Mouse (Mus musculus) inflammation-experienced regulatory T-cells, adult 6 months (primary cell): ENCODE measurements around the gene B9d2. TPM values are rescaled to one million over a fixed set of nuclear protein-coding genes. Genes with fewer than 3 reads are reported as not detected.

Experiments used
- ATAC-seq: one replicate; pipeline ENCODE4 v1.8.0; 2017
- polyA plus RNA-seq, 3 experiments: library from polyadenylated mRNA; unstranded; fragments of 100-300 nt; shearing (Covaris generic); gene quantifications; one replicate each; pipeline ENCODE4 v1.2.1; 2017

B9d2 gene
- polyA plus RNA-seq, 3 experiments from 2014 or later, result 55.9 to 76.1 (median 57.2) TPM

DNA sequence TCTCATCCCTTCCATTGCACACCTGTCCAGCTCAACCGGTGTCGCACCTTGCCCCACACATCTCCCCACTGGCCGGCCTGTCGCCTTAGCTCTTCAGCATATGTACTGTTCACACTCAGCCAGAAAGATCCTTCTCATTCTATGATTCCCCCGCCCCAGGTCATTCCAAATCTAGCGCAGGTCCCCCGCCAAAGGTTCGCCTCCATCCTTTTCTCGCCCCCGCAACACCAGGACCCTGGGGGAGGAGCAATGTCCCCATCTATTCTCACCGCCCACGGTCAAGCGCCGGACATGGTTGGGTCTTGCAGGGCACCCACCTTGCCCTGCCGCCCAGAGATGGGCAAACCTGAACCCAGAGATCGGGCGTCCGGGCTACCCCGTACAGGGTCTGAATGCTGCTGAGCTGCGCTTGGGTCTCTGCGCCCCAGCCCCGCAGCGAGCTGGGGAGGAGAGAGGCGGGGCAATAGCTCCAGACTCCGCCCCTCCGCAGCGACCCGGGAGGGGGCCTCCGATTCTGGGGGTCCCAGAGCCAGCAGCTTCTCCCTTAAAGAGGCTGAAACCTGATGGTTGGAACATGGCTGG is 5.8 kb upstream of the B9d2 start, which contains the start of gene Tmem91:
Gene Tmem91 (minus strand): TSS at position 448 of the 582 bp plus-strand sequence.
- no peak for ATAC-seq

GRCm38 (mm10) chr7:25675405-25675804 is 5.2 kb upstream of the B9d2 start:
- ATAC-seq, result no peak

DNA sequence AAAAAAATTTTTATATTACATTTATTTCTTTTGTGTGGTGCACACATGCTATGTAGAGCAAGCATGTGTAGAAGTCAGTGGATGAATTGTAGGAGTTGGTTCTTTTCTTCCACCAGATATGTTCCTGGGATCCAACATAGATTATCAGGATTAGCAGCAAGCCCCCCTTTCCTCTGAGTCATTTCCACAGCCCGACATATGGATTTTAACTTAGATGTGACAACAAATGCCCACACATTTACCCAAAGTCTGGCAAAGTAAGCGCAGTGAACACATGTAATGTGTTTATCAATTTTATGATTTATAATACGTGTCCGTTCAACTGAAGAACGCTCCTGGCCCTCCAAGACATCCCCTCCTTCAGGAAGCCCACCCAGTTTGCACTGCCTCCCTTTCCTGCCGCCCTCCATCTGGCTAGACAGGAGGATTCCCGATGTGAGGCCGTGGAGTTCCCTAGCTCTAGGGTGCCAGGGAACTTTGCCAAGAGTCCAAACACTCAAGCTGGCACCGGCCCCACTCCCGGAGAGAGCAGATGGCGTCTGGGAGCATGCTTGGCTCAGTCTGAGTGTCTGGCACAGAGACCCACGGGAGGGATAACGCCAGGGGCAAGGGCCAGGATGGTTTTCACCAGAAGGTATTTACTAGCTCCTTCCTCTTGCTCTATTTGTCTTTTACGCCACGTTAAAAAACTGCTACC is 4.3 kb upstream of the B9d2 start:
- ATAC-seq, result no peak

- ATAC-seq, result no peak
These were observed 3.6 kb upstream of the B9d2 start for GRCm38 (mm10) chr7:25677013-25677412.

DNA sequence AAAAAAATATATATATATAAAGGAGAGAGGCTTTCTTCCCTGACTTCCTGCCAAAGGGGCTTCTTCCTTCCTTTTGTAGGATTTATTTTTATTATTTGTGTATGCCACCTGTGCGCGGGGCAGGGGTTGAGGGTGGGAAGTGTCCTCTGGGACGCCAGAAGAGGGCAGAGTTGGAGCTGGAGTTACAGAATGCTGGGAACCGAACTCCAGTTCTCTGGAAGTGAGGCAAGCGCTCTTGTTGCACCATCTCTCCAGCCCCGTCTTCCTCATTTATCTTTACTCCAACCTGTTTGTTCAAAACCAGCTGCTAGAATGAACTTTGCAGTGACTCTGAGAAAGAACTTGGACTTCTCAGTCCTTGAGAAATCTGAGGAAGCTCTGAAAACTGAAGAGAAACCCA is 609 bp upstream of the B9d2 start:
- no peak for ATAC-seq

DNA sequence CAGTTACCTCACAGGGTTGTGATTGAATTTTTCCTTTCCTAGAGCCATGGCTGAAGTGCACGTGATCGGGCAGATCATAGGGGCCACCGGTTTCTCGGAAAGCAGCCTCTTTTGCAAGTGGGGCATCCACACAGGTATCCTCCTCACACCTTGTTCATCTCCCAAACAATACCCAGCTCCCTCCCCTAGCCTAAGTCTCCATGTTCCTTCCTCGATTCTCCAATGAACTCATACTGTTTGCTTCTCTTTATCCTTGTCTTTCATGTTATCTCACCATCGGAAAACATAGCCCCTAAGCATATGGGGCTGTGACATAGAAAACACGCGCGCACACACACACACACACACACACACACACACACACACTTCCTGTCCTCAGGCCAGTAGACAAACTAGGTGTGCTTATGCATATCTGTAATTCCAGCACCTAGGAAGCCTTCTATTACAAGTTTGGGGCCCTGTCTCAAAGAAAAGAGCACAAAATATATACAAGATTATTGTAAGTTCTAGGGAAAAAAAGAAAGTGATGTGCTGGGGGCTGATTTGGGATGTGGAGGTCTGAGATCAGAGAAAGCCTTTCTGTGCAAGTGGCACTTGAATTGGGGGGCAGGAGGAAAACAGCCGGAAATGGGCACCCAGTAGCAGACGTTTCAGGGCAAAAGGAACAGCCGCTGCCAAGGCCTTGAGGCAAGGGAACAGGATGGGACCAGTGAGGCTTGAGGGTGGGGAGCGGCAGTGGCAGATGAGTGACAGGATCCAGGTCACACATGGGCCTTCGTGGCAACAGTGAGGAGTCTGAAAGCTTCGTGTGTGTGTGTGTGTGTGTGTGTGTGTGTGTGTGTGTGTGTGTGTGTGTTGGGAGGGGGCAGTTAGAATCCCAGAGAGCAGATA is 1.0 kb downstream of the B9d2 start:
- ATAC-seq, result no peak

- ATAC-seq, result peak; percentile 39
These were observed 3.0 kb downstream of the B9d2 start for GRCm38 (mm10) chr7:25683474-25684180.

- no peak for ATAC-seq
These were observed 4.1 kb downstream of the B9d2 start for GRCm38 (mm10) chr7:25684659-25685058.

DNA sequence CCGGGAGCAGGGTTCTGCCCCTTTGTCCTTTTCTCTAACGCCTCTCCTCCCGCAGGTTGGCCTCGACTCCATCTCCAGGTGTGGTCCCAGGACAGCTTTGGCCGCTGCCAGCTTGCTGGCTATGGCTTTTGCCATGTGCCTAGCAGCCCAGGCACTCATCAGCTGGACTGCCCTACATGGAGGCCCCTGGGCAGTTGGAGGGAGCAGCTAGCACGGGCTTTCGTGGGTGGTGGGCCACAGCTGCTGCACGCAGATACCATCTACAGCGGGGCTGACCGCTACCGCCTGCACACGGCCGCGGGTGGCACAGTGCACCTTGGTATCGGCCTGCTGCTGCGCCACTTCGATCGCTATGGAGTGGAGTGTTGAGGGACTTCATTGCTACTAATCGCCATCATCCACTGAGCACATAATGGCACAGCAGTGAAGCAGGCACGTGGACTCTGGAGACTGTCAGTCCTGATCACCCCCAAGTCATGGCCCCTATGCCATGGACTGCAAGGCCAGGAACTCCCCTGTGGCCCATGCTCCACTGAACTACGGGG is 5.4 kb downstream of the B9d2 start:
- ATAC-seq, result no peak

GRCm38 (mm10) chr7:25686680-25687531 is 6.3 kb downstream of the B9d2 start, which contains the start of gene Tgfb1:
Tgfb1 (plus strand) TSS chr7:25687002.
- ATAC-seq, result peak; percentile 19

DNA sequence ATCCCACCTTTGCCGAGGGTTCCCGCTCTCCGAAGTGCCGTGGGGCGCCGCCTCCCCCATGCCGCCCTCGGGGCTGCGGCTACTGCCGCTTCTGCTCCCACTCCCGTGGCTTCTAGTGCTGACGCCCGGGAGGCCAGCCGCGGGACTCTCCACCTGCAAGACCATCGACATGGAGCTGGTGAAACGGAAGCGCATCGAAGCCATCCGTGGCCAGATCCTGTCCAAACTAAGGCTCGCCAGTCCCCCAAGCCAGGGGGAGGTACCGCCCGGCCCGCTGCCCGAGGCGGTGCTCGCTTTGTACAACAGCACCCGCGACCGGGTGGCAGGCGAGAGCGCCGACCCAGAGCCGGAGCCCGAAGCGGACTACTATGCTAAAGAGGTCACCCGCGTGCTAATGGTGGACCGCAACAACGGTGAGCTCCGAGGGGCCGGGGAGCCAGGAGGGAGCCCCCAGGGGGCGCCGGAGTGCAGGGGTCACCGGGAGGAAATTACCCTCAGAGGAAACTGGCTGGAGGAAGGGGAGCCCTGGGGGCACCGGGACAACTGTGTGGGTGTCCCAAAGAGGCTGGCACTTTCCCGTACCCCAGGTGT is 7.3 kb downstream of the B9d2 start:
- ATAC-seq, result no peak

GRCm38 (mm10) chr7:25688810-25689586 is 8.4 kb downstream of the B9d2 start:
- peak; percentile 53 for ATAC-seq

- ATAC-seq, result peak; percentile 59
These were observed 9.0 kb downstream of the B9d2 start for GRCm38 (mm10) chr7:25689603-25690021.

GRCm38 (mm10) chr7:25690051-25690450 is 9.5 kb downstream of the B9d2 start:
- no peak for ATAC-seq

GRCm38 (mm10) chr7:25694104-25694503 is 13.5 kb downstream of the B9d2 start:
- no peak for ATAC-seq

- no peak for ATAC-seq
These were observed 19.3 kb downstream of the B9d2 start for GRCm38 (mm10) chr7:25699851-25700250.

- no peak for ATAC-seq
These were observed 20.2 kb downstream of the B9d2 start for GRCm38 (mm10) chr7:25700732-25701131.

GRCm38 (mm10) chr7:25702350-25702749 is 21.8 kb downstream of the B9d2 start:
- no peak for ATAC-seq

- ATAC-seq, result no peak
These were observed 23.4 kb downstream of the B9d2 start for GRCm38 (mm10) chr7:25703793-25704494.
